Mouse (Mus musculus) heart, adult 11 months (tissue): ENCODE results near the gene Zswim3.
"Not testable (repeated sequence)": the region's sequence is repeated elsewhere in the genome, so short reads cannot be mapped to it uniquely, and the experiment has no call there.

ENCODE experiments used
- DNase-seq: peaks from one replicate; pipeline ENCODE4 v3.0.0; 2022

Zswim3 gene

GRCm38 (mm10) chr2:164783926-164784581, 20.8 kb upstream of the Zswim3 start:
- DNase-seq: no peak

DNA sequence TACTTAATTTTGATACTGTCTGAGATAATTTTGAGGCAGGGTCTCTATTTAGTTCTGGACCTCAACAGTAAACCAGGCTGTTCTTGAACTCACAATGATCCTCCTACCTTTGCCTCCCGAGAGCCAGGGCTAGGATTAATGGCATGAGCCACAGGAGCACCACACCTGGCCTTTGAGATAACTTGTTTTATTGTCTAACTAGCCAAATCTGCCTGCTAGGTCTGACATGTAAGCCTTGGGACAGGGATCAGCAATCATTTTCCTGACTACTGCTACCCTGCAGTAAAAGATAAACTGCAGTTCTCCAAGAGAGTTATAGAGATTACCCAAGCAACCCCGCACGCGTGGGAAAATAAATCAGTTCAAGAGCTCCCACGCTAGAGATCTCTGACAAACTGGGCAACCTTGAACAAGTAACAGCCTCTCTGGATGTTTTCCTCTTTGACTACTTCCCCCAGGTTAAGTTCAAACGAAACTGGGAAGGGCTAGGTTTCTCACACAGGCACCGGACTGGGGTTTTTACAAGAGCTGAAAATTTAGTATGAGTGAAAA, 20.0 kb upstream of the Zswim3 start:
- DNase-seq: no peak

DNA sequence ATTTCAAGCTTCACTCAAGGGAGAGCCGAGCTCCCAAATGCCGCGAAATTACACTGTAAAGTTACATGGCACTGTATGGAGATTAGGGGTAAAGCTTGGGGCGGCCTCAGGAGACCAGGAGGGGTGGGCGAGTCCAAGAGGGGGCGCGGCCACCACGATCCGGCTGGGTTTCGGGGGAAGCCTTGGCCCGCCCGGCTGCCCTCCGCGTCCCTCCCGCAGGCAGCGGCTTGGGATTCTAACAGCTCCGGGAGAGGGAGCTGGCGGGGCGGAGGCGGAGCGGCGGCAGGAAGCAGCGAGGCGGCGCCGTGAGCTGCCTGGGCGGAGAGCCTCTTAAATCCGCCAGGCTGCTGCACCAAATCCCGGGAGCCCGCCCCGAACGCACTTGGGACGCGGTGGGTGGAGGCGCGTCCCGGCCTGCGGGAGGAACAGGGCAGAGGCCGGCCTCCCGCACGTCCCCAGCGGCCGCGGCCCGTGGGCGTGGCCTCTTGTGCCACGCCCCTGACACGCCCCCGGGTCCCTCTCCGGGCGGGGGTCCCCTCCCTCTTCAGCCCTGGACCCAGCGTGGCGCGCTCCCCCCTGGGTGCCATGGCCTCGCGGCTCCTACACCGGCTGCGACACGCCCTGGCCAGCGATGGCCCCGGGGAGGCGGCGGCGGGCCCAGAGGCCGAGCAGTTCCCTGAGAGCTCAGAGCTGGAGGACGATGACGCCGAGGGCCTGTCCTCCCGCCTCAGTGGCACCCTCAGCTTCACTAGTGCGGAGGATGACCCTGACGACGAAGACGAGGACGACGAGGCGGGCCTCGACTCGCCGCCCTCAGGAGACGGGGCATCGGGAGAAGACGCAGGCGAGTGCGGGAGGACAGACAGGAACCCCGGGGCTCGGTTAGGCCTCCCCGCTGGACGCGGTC, 19.2 kb upstream of the Zswim3 start, which contains the start of gene Snx21:
Snx21 (plus strand) TSS at position 343 of the 907 bp plus-strand sequence.
- peak; percentile 100 for DNase-seq

DNA sequence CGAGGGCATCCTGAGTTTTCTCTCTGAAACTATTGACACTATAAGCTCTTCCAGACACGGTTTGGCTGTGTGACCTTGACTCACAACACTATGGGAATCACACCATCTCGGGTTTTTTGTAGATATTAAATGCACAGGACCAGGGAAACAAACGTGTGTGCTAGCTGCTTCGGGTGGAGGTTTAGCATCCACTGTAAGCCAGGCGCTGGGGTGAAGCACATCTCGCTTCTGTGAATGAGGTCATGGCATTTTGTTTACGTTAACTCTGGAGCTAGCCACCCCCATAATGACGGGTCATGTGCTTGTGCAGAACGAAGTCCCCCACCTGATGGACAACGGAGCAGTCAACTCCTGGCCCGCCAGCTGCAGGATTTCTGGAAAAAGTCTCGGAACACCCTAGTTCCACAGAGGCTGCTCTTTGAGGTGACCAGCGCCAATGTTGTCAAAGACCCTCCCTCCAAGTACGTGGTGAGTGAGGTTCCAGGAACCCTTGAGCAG, 18.5 kb upstream of the Zswim3 start:
- DNase-seq: peak; percentile 96

- peak; percentile 92 for DNase-seq
Observed at GRCm38 (mm10) chr2:164787032-164787431, 17.9 kb upstream of the Zswim3 start.

GRCm38 (mm10) chr2:164787779-164788178, 17.1 kb upstream of the Zswim3 start:
- DNase-seq: peak; percentile 83

DNA sequence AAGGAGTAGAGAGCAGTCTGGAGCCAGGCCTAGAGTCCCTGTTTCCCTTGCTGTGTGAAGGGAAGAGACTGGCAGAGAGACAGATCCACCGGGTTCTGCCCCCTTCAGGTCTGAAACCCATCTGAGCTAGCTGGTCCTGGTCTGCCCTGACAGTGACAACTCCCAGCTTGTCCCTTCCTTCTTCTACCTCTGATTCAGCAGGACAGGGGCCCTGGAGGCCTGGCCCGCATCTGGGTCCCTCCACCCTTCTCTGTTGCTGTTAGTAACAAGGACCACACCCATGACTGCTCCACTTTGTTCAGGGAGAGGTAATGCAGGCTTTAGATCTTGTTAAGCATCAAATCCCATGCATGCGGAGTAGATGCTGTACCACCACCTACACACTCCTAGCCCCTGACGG, 16.5 kb upstream of the Zswim3 start:
- DNase-seq: peak; percentile 93

DNA sequence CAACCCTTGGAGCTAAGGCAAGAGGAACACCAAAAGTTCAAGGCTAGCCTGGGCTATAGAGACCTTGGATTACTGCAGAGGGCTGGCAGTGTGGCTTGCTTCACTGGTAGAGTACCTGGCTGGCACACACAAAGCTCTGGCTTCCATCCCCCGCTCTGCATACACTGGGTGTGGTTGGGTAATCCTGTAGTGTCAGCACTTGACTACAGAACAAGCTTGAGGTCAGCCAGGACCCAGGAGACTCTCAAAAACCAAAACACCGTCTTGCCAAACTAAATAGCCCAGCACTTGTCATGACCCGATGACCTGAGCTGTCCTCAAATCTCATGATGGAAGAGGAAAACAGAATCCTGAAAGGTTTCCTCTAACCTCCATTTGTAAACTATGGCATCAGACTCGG, 14.4 kb upstream of the Zswim3 start:
- no peak for DNase-seq

GRCm38 (mm10) chr2:164791841-164792261, 13.0 kb upstream of the Zswim3 start:
- DNase-seq: peak; percentile 90

- peak; percentile 90 for DNase-seq
Observed at GRCm38 (mm10) chr2:164792400-164793190, 12.3 kb upstream of the Zswim3 start.

- peak; percentile 93 for DNase-seq
Observed at GRCm38 (mm10) chr2:164793236-164793635, 11.7 kb upstream of the Zswim3 start.

- peak; percentile 85 for DNase-seq
Observed at GRCm38 (mm10) chr2:164793772-164794171, 11.1 kb upstream of the Zswim3 start.

DNA sequence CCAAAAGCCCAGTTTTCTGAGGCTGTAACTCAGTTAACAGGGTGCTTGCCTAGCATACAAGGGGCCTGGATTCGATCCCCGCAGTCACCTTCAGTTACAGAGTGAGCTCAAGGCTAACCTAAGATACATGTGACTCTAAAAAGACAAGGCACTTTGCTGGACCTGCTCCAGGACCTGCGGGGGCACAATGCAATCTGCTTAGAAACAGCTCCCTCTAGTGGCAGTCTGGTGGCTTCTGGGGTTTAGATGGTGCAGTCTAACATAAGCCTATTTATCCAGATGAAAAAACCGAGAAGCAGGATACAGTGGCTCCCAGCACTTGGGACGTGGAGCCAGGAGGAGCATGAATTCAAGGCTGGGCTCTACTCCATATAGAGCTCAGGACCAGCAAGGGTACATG, 10.6 kb upstream of the Zswim3 start:
- DNase-seq: peak; percentile 96

- no peak for DNase-seq
Observed at GRCm38 (mm10) chr2:164795868-164796267, 9.0 kb upstream of the Zswim3 start.

- not testable (repeated sequence) for DNase-seq
Observed at GRCm38 (mm10) chr2:164798554-164798953, 6.3 kb upstream of the Zswim3 start.

- DNase-seq: no peak
Observed at GRCm38 (mm10) chr2:164800252-164801004, 4.5 kb upstream of the Zswim3 start.

GRCm38 (mm10) chr2:164803201-164803920, 1.5 kb upstream of the Zswim3 start:
- DNase-seq: no peak

DNA sequence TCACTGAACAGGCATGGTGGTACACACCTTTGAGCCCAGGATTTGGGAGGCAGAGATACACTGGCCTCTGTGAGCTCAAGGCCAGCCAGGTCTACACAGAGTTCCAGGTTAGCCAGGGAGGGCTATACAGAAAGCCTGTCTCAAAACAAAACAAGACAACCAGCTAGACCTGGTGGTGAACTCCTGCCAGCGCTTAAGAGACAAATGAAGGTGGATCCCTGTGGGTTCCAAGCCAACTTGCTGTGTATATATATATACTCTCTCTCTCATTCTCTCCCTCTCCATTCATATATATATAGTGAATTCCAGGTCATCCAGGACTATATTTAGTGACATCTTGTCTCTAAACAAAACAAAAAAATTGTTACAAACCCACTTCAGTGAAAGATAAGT, 981 bp upstream of the Zswim3 start:
- DNase-seq: no peak

- no peak for DNase-seq
Observed at GRCm38 (mm10) chr2:164805332-164805718, 427 bp downstream of the Zswim3 start.

GRCm38 (mm10) chr2:164806614-164807013, 1.7 kb downstream of the Zswim3 start:
- DNase-seq: peak; percentile 52

DNA sequence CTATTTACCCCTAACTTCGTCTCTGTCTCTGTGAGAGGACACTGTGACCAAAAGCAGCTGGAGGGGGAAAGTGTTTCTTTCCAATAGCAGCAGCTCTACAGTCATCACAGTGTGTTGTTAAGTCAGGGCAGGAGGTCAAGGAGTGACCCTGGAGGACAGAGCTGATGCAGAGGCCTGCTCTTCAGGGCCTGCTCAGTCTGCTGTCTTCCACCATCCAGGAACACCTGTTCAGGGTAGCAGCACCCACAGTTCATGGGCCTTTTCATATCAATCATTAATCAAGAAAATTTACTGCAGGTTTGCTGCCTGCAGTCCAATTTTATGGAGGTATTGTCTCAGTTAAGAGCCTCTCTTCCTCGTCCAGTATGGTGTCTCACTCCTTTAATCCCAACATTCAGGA, 8.7 kb downstream of the Zswim3 start:
- no peak for DNase-seq
